Mouse (Mus musculus): ENCODE measurements around the gene Fkbp1a. TPM values are rescaled to one million over a fixed set of nuclear protein-coding genes. Genes with fewer than 3 reads are reported as not detected.

Gene Fkbp1a
- total RNA-seq, 2 experiments from 2014 or later: 619 to 633 TPM

DNA sequence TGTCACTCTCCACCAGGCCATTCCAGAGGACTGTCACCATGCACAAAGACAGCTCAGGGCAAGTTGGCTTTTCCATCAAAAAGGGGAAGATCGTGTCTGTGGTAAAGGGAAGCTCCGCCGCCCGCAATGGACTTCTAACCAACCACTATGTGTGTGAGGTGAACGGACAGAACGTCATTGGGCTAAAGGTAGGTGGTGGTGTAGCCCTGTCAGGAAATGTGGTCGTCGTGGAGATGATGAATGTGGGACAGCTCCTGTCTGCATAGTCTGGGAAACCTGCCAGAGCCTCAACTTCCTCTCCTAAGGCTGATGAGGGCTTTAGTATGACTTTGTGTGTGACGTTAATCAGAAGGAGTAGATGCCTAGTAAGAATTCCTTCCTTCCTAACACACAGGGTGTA lies 45.0 kb downstream of the Fkbp1a start:
- peak in 1 of 2 experiments; percentile 44 for DNase-seq (ENCODE audit: low spot score in 2 of 2)
- intact Hi-C loops (cut with DNase I): no loop called here

DNA sequence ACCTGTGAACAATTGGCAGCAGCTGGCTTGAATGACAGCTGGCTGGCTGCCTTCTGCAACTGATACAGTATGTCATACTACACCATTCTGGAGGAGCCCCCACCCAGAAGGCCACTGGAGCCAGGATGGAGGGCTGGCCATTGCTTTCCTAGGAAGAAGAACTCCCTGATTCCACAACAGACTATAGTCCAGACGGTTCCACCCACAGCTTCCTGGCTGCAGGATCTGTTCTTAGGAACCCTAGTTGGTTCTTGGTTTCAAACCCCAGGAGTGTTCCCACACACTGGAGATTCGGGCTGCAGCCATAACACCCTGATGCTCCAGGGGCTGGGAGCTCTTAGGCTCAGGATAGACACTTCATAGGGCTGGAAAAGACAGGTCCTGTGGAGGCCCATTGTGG lies 55.8 kb downstream of the Fkbp1a start:
- intact Hi-C loops (cut with DNase I): loop anchor here (5.0 kb wide), 1 partner anchor 34 kb away; the partner anchor contains the start of gene Snph
- DNase-seq (ENCODE audit: low spot score in 2 of 2): peak in 1 of 2 experiments; percentile 57

DNA sequence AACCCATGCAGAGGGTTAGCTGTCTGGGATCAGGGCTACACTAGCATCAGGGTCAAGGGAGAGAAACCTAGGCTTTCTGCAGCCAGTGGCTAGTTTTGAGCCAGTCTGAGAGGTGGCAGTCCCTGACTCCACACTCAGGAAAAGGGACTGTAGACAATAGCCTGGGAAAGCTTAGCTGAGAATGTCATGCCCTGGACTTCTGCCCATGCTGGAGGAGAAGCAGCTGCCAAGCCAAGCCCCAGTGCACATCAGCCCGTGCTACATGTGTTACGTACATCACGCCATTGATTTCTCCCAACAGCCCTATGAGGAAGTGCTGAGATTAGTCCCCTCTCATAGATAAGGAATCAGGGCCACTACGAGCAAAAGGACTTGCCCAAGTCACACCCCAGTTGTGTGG lies 59.8 kb downstream of the Fkbp1a start:
- no peak for DNase-seq (ENCODE audit: low spot score in 2 of 2)
- intact Hi-C loops (cut with DNase I): no loop called here

DNA sequence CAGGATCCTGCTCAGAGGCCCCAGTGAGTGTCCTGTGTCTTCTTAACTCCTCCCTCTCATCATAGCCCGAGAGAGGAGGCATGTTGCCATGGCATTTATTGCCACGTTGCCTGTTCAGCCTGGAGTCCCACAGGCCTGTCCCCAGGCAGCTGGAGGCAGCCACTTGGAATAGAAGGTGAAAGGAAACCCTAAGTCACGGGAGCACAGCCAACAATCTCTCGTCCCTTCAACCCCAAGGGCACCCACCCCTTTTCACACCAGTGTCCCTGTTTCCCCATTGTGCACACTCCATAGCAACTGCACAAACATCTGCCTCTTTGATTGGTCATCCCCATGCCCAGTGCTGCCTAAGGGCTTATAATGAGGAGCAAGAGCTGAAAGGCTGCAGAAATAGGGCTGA lies 61.3 kb downstream of the Fkbp1a start:
- DNase-seq (ENCODE audit: low spot score in 2 of 2): peak; percentile 39 to 63
- intact Hi-C loops (cut with DNase I): no loop called here

DNA sequence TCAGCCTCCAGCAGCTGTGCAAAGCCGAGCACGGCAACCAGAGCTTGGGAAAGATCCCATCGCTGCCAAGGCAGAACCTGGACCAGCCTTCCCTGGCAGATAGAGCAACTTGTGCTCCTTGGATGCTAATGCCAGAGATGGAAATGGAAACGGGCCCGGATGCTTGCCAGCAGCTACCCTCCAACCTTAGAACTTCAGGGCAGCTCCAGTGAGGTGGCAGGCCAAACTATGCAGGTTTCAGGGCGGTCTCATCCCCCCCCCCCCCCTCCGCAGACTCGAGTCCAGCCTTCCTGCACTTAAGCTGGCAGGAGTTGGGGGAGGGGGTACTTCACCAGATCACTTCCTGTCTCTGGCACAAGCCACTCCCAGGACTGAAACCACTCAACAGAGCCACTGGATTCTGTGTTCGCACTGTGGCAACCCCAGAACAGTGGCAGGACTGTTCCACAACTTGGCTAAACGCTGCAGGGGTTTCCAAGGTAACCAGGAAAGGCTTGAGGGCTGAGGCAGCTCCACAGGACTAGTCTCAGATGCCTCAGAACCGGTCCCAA lies 63.2 kb downstream of the Fkbp1a start:
- intact Hi-C loops (cut with DNase I): no loop called here
- peak; percentile 73 to 87 for DNase-seq (ENCODE audit: low spot score in 2 of 2)

DNA sequence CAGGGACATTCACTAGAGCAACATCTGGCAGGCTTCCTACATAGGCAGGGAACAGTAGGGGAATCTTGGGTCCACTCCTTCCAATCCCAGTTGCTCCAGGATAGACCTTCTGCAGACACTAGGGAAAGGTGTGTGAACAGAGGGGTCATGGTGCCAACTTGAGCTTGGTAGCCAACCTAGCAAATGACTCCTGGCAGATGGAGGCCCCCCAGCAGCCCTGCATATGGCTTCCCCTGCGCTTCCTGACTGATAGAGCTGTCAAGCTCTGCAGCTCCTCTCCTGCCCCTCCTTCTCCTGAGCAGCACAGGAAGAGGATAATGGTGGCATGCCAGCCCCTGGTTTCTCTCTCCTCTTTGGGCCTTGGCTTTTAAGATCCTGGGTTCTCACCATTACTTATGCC lies 66.2 kb downstream of the Fkbp1a start:
- intact Hi-C loops (cut with DNase I): no loop called here
- DNase-seq (ENCODE audit: low spot score in 2 of 2): no peak

DNA sequence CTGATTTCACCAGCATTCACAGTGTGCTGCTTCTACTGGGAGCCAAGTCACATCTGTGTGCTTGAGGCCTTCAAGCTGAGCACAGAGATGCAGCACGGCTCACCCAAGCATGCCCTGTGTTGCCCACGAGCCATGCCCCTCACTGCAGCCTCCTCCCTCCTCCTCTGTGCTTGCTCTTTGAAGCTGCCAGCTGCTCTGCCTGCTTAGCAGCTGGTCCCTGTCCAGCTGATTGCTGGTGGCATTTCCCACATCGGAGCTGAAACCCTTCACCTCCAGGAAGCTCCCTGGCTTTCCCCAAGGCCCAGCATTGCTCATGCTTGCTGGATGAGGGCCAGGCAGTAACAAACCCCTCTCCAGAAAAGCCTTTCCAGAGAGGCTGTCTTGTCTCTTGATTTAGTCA lies 67.7 kb downstream of the Fkbp1a start:
- intact Hi-C loops (cut with DNase I): no loop called here
- no peak for DNase-seq (ENCODE audit: low spot score in 2 of 2)

Other genes starting within 250 kb of the Fkbp1a start
- not detected for gene 4921509C19Rik, start 66.3 kb upstream of the Fkbp1a start, total RNA-seq (2021)
- 100 to 1,000 TPM; 138 TPM for gene Nsfl1c, start 48.3 kb upstream of the Fkbp1a start, total RNA-seq (2021)
- gene Sdcbp2, start 30.1 kb downstream of the Fkbp1a start, total RNA-seq (2021): 1 to 10 TPM; 1.2 to 1.6 TPM
- gene Snph, start 90.1 kb downstream of the Fkbp1a start, total RNA-seq (2021): 100 to 1,000 TPM; 230 to 236 TPM
- gene Rad21l, start 126.0 kb downstream of the Fkbp1a start, total RNA-seq (2021): under 1 TPM; 0.35 to 0.47 TPM
- 1 to 10 TPM; 6.8 to 8.1 TPM for gene Tmem74b, start 159.5 kb downstream of the Fkbp1a start, total RNA-seq (2021)
- 10 to 100 TPM; 43.4 to 44.5 TPM for gene Psmf1, start 201.7 kb downstream of the Fkbp1a start, total RNA-seq (2021)